8 mouse cellular contexts compared by ENCODE assay signal in genomic region chr2:29747188-29747782, GRCm38 (mm10). TPM values are rescaled to one million over a fixed set of nuclear protein-coding genes. Genes with fewer than 3 reads are reported as not detected.
DNase-seq lines count a peak whose midpoint lies in the region; ATAC-seq and TF ChIP-seq lines count a peak whose summit lies in the region.

No protein-coding gene starts in this region.

- peaks cover 35% of the 10 kb centered on the region for H3K4me1 ChIP-seq in heart, embryonic 10.5 days
- H3K4me1 ChIP-seq in ES-Bruce4 (ENCODE audit: control insufficient read depth, insufficient read depth, low read length), result peaks cover 2% of the 10 kb centered on the region
- no peaks in the 10 kb centered on the region for H3K4me1 ChIP-seq in forebrain, embryonic 14.5 days (ENCODE audit: control insufficient read depth, insufficient read depth, low read length)
- H3K4me1 ChIP-seq in liver, embryonic 13.5 days (replicated peaks), result 0 out of 2 replicates have a peak, but pooled peaks cover 8% of the 10 kb centered on the region

- H3K9me3 ChIP-seq in heart, embryonic 10.5 days, result no peaks in the 10 kb centered on the region
- peaks cover under 1% of the 10 kb centered on the region; the same call in 1 of the 2 replicates for H3K9me3 ChIP-seq in ES-Bruce4 (replicated peaks; ENCODE audit: control insufficient read depth, insufficient read depth, low read length, poor library complexity, severe bottlenecking)
- no peaks in the 10 kb centered on the region for H3K9me3 ChIP-seq in forebrain, embryonic 14.5 days (replicated peaks; ENCODE audit: control insufficient read depth, low read length)
- no peaks in the 10 kb centered on the region for H3K9me3 ChIP-seq in liver, embryonic 13.5 days (replicated peaks)

- TF ChIP-seq CTCF in ES-Bruce4 (IDR thresholded peaks at IDR 0.05; ENCODE audit: low read depth, low read length), result no peak

- no peak for TF ChIP-seq EP300 in ES-Bruce4 (IDR thresholded peaks at IDR 0.05; ENCODE audit: insufficient read depth, low read depth, low read length)

- H3K36me3 ChIP-seq in heart, embryonic 10.5 days, result no peaks in the 10 kb centered on the region
- no peaks in the 10 kb centered on the region for H3K36me3 ChIP-seq in ES-Bruce4 (ENCODE audit: control insufficient read depth, insufficient read depth, low read length, poor library complexity, severe bottlenecking)
- H3K36me3 ChIP-seq in forebrain, embryonic 14.5 days (ENCODE audit: control insufficient read depth, insufficient read depth, low read length), result no peaks in the 10 kb centered on the region
- H3K36me3 ChIP-seq in liver, embryonic 13.5 days, result no peaks in the 10 kb centered on the region

- no peak for DNase-seq in heart, embryonic 10.5 days (ENCODE audit: low spot score)
- DNase-seq in heart, postnatal 14 days, result no peak
- DNase-seq in forebrain, embryonic 14.5 days (ENCODE audit: low spot score), result no peak
- DNase-seq in liver, embryonic 13.5 days, result no peak
- no peak for DNase-seq in testis, postnatal 10 days (ENCODE audit: low spot score)
- DNase-seq in right cerebral cortex, postnatal 14 days, result no peak
- no peak for DNase-seq in layer of hippocampus, adult 8-10 months (ENCODE audit: low spot score in 2 of 2)

- intact Hi-C loops in heart, postnatal 14 days (cut with DNase I), result no loop called here

- H3K27me3 ChIP-seq in heart, embryonic 10.5 days (ENCODE audit: insufficient read depth, poor library complexity, severe bottlenecking), result peaks cover 73% of the 10 kb centered on the region
- no peaks in the 10 kb centered on the region for H3K27me3 ChIP-seq in ES-Bruce4 (ENCODE audit: control insufficient read depth, insufficient read depth, low read length, poor library complexity, severe bottlenecking)
- H3K27me3 ChIP-seq in forebrain, embryonic 14.5 days (replicated peaks; ENCODE audit: control insufficient read depth, insufficient read depth, low read length), result peaks cover 49% of the 10 kb centered on the region
- H3K27me3 ChIP-seq in liver, embryonic 13.5 days, result peaks cover 72% of the 10 kb centered on the region

- WGBS in heart, embryonic 10.5 days, result 4% methylated on average over 50 of the region's 50 CpGs
- 3% methylated on average over 42 of the region's 50 CpGs for WGBS in forebrain, embryonic 14.5 days
- 13% methylated on average over 46 of the region's 50 CpGs for WGBS in liver, embryonic 13.5 days (ENCODE audit: insufficient replicate concordance)

- peak overlapping the region; percentile 55 for H3K4me3 ChIP-seq in heart, embryonic 10.5 days
- peak overlapping the region; percentile 58 for H3K4me3 ChIP-seq in ES-Bruce4 (ENCODE audit: low read depth, low read length)
- peak overlapping the region; percentile 29 for H3K4me3 ChIP-seq in forebrain, embryonic 14.5 days (ENCODE audit: low read depth, low read length)
- no peak overlapping the region; the same call in 1 of the 2 replicates for H3K4me3 ChIP-seq in liver, embryonic 13.5 days (replicated peaks)

- peak overlapping the region; percentile 56 for H3K4me2 ChIP-seq in forebrain, embryonic 14.5 days (ENCODE audit: low read length)
- H3K4me2 ChIP-seq in liver, embryonic 13.5 days, result peak overlapping the region; percentile 39

- peak overlapping the region; percentile 50 for H3K27ac ChIP-seq in heart, embryonic 10.5 days
- H3K27ac ChIP-seq in ES-Bruce4 (ENCODE audit: insufficient read depth, low read length), result no peak overlapping the region
- H3K27ac ChIP-seq in forebrain, embryonic 14.5 days (ENCODE audit: low read depth, low read length), result no peak overlapping the region
- no peak overlapping the region for H3K27ac ChIP-seq in liver, embryonic 13.5 days

- no peak for TF ChIP-seq POLR2A in ES-Bruce4 (IDR thresholded peaks at IDR 0.05; ENCODE audit: insufficient read depth, low read length)

- peak; percentile 48 for ATAC-seq in forebrain, embryonic 14.5 days
- ATAC-seq in liver, embryonic 13.5 days (ENCODE audit: low read depth), result no peak

- H3K9ac ChIP-seq in ES-Bruce4 (ENCODE audit: low read depth, poor library complexity, severe bottlenecking), result peak overlapping the region; percentile 64
- H3K9ac ChIP-seq in forebrain, embryonic 14.5 days (ENCODE audit: low read length), result peak overlapping the region; percentile 60
- no peak overlapping the region for H3K9ac ChIP-seq in liver, embryonic 13.5 days

RNA-seq across cellular contexts. Expression of gene Gm13420, which starts 4.2 kb away (rescaled TPM):
- 0.28 TPM in 1 of 2 replicates, not detected in the other for polyA plus RNA-seq in heart, embryonic 10.5 days (2016; fragmentation: Nextera tagmentation; extraction: Ambion mirVana)
- not detected for total RNA-seq in heart, postnatal 14 days (2021)
- polyA plus RNA-seq in ES-Bruce4 (2011; ENCODE audit: insufficient read depth, insufficient read length, low read depth, missing spikeins), result 0.75 TPM in 1 of 2 replicates, not detected in the other
- not detected in 2 replicates for polyA plus RNA-seq in forebrain, embryonic 14.5 days (2014; fragmentation: Nextera tagmentation; extraction: Ambion mirVana)
- 0.30 TPM in 2 replicates for polyA plus RNA-seq in liver, embryonic 13.5 days (2015; fragmentation: Nextera tagmentation; extraction: Ambion mirVana)
- total RNA-seq in layer of hippocampus, adult 8-10 months (2022), result 1 to 10 TPM in 2 of 4 experiments, under 1 TPM in 2; 0.59 to 1.4 (median 1.0) TPM

RNA-seq across cellular contexts. Expression of gene Gm13547, which starts 11.8 kb away (rescaled TPM):
- polyA plus RNA-seq in heart, embryonic 10.5 days (2016; fragmentation: Nextera tagmentation; extraction: Ambion mirVana), result not detected in 2 replicates
- total RNA-seq in heart, postnatal 14 days (2021), result not detected
- not detected in 2 replicates for polyA plus RNA-seq in ES-Bruce4 (2011; ENCODE audit: insufficient read depth, insufficient read length, low read depth, missing spikeins)
- polyA plus RNA-seq in forebrain, embryonic 14.5 days (2014; fragmentation: Nextera tagmentation; extraction: Ambion mirVana), result not detected in 2 replicates
- not detected in 2 replicates for polyA plus RNA-seq in liver, embryonic 13.5 days (2015; fragmentation: Nextera tagmentation; extraction: Ambion mirVana)
- under 1 TPM in 1 of 4 experiments, not detected in 3; 0.56 TPM for total RNA-seq in layer of hippocampus, adult 8-10 months (2022)

RNA-seq across cellular contexts. Expression of gene Coq4, which starts 40.0 kb away (rescaled TPM):
- polyA plus RNA-seq in heart, embryonic 10.5 days (2016; fragmentation: Nextera tagmentation; extraction: Ambion mirVana), result 34.6 and 34.8 TPM in 2 replicates
- total RNA-seq in heart, postnatal 14 days (2021), result 10 to 100 TPM; 17.5 to 18.3 TPM
- 8.5 and 21.5 TPM in 2 replicates for polyA plus RNA-seq in ES-Bruce4 (2011; ENCODE audit: insufficient read depth, insufficient read length, low read depth, missing spikeins)
- polyA plus RNA-seq in forebrain, embryonic 14.5 days (2014; fragmentation: Nextera tagmentation; extraction: Ambion mirVana), result 36.0 and 37.5 TPM in 2 replicates
- polyA plus RNA-seq in liver, embryonic 13.5 days (2015; fragmentation: Nextera tagmentation; extraction: Ambion mirVana), result 15.2 and 15.6 TPM in 2 replicates
- total RNA-seq in layer of hippocampus, adult 8-10 months (2022), result 10 to 100 TPM; 24.7 to 31.2 (median 28.6) TPM

RNA-seq across cellular contexts. Expression of gene Trub2, which starts 41.0 kb away (rescaled TPM):
- polyA plus RNA-seq in heart, embryonic 10.5 days (2016; fragmentation: Nextera tagmentation; extraction: Ambion mirVana), result 33.5 and 43.1 TPM in 2 replicates
- 10 to 100 TPM; 30.5 to 34.1 TPM for total RNA-seq in heart, postnatal 14 days (2021)
- 52.4 and 54.9 TPM in 2 replicates for polyA plus RNA-seq in ES-Bruce4 (2011; ENCODE audit: insufficient read depth, insufficient read length, low read depth, missing spikeins)
- 26.8 and 31.1 TPM in 2 replicates for polyA plus RNA-seq in forebrain, embryonic 14.5 days (2014; fragmentation: Nextera tagmentation; extraction: Ambion mirVana)
- 16.2 and 19.1 TPM in 2 replicates for polyA plus RNA-seq in liver, embryonic 13.5 days (2015; fragmentation: Nextera tagmentation; extraction: Ambion mirVana)
- 10 to 100 TPM; 39.3 to 53.1 (median 51.4) TPM for total RNA-seq in layer of hippocampus, adult 8-10 months (2022)

RNA-seq across cellular contexts. Expression of gene Slc27a4, which starts 55.1 kb away (rescaled TPM):
- 8.4 and 9.5 TPM in 2 replicates for polyA plus RNA-seq in heart, embryonic 10.5 days (2016; fragmentation: Nextera tagmentation; extraction: Ambion mirVana)
- total RNA-seq in heart, postnatal 14 days (2021), result 10 to 100 TPM; 20.0 to 21.7 TPM
- 8.7 TPM in 2 replicates for polyA plus RNA-seq in ES-Bruce4 (2011; ENCODE audit: insufficient read depth, insufficient read length, low read depth, missing spikeins)
- 22.6 and 26.1 TPM in 2 replicates for polyA plus RNA-seq in forebrain, embryonic 14.5 days (2014; fragmentation: Nextera tagmentation; extraction: Ambion mirVana)
- polyA plus RNA-seq in liver, embryonic 13.5 days (2015; fragmentation: Nextera tagmentation; extraction: Ambion mirVana), result 2.3 and 2.4 TPM in 2 replicates
- 10 to 100 TPM; 65.4 to 69.0 (median 67.5) TPM for total RNA-seq in layer of hippocampus, adult 8-10 months (2022)
